Mouse (Mus musculus): Measurements from ENCODE around the gene Gpc6.
A peak's percentile ranks its signal among the peaks of the same experiment; 100 is the strongest.

Gene Gpc6

GRCm38 (mm10) chr14:117605750-117606149 lies 680.6 kb downstream of the Gpc6 start:
- no peak for DNase-seq (ENCODE audit: low read depth, low spot score)

GRCm38 (mm10) chr14:117611113-117611512 lies 686.0 kb downstream of the Gpc6 start:
- no peak for DNase-seq (ENCODE audit: low read depth, low spot score)

- DNase-seq (ENCODE audit: low read depth, low spot score): no peak
Measured at GRCm38 (mm10) chr14:117625100-117625710, 700.1 kb downstream of the Gpc6 start.

DNA sequence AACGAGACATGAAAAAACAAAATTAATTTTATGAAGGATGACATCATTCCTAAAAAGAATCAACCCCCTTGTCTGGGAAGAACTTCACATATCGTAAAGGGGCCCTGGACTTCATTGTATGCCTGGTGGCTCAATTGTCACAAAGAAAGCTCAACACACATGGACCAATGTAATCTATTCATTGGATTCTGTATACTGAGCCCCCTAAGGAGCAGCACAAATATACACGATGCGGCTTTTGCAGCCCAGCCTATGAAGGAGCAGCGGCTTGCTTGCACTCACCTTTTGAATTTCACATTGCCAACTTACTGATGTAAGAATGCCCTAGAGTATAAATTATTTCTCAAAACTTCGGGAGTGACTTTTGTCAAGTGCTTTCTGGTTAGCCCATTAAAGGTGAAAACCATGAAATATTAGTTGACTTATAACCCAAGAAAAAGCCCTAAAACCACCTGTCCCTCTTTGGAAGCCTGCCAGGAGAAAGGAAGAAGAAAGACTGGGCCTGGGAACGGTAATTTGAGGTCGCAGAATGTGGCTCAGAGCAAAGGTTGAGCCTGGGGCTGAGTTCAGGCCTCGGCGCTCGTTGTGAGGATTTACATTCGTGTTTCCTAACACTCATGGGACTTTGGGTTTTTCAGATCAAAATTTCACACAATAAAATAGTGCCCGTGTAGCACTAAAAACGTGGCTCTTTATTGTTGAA lies 709.3 kb downstream of the Gpc6 start:
- DNase-seq (ENCODE audit: low read depth, low spot score): peak; percentile 76

DNA sequence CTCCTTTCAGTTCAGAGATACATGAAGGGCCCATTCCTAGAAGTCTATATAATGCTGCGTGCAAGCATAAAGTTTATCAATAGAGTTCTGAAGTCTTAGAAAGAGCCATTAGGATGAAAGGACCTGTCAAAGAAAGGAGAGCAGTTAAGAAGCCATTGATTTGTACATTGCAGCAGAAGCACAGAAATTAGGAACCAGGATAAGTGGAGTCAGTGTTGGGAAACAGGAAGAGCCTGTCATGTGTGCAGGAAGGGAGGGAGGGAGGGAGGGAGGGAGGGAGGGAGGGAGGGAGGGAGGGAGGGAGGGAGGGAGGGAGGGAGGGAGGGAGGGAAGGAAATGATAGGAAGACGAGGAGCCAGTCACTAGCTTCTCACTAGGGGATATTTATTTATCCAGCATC lies 716.7 kb downstream of the Gpc6 start:
- DNase-seq (ENCODE audit: low read depth, low spot score): no peak

DNA sequence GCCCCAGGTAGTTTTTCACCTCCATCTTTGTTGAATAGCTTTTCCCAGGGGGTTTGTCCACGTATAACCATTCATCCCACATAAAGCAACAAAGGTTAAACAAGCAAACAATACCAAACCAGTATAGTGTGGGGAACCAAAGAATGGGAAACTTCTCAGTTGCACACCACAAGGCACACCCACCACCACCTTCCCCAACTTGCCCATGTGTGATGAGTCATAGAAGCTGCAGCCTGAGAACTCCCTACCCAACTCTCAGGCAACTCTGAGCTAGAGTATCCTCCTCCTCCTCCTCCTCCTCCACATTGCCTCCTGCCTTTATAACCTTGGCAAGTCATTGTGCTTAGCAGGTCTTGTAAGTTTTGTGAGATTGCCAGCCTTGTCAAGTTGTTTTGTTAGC lies 718.0 kb downstream of the Gpc6 start:
- no peak for DNase-seq (ENCODE audit: low read depth, low spot score)

DNA sequence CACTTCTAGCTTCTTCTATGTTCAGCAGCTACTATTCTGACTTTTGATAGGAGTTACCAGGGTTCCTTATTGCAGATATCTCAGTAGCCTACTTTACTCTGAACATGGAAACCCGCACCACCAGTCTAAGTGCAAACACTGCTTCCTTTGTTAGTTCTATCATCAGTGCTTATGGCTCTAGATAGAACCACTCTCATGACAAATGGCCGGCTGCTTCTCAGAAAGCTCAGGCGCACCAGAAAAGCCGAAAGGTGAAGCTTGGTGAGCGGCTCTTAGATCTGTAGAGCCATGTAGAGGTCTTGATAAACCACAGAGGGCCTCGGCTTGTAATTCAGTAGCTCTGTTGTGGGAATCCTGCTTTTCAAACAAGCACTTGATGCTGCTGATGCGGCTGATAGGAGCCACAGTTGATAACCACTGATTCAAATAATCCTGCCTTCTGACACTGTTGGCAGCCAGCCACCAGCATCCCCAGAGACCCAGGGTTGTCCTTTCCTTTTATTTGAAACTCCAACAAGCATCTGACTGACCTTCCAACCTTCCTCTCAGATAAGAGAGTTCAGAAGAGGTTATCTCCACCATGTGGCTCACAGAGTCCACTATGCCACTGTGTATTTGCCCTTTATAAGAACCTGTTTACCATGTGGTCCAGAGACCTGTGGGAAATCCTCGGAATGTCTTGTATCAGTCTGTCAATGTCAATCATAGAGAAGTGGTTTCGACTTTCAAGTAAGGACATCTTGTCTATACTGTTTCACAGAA lies 723.3 kb downstream of the Gpc6 start:
- DNase-seq (ENCODE audit: low read depth, low spot score): no peak

DNA sequence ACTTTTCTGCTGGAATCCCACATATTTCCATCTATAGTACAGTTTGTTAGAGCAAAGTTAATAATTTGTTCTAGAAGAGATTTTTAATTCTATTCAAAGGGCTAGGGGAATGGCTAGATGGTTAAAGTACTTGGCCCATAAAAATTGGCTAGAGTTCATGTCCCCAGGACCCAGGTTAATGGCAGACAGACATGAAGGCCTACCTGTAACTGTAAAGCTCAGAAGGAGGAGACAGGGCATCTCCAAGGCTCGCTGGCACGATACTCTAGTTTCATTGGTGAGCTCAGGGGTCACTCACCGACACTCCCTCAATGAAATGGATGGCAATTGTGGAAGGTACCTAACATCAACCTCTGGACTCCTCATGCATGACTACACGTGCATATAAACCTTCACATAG lies 725.0 kb downstream of the Gpc6 start:
- DNase-seq (ENCODE audit: low read depth, low spot score): no peak

DNA sequence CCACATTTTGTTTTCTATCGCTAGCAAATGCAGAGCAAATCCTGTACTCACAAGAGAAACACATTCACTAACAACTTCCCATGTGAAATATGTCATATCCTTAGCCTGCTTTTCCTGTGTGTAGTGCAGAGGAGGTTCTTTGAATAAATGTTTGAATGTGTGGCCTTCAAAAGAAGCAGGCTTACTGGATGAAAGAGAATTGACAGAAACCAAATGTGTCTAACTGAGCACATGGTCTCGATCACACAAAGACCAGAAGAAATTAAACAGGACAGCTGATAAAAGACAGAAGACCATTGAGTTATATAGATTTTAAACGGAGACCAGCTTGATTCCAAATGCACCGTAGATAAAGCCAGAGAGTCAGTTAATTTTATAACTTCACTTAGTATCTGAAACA lies 726.2 kb downstream of the Gpc6 start:
- DNase-seq (ENCODE audit: low read depth, low spot score): peak; percentile 56

DNA sequence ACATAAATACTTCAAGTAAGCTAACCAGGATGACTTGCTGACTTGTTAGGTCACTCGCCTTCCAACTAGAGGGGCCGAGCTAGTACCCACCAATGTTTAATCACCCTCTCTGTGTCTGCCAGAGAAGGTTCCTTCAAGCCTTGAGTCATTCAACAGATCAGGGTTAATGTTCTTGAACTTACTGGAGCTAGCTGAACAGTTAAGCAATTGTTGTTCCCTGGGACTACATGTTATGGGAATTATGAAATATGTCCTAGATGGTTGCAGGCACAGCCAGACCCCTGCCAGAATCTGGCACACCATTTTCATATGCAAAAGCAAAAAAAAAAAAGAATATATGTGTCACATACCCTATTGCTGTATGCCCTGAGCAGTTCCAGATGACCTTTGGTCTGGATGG lies 726.8 kb downstream of the Gpc6 start:
- peak; percentile 8 for DNase-seq (ENCODE audit: low read depth, low spot score)

DNA sequence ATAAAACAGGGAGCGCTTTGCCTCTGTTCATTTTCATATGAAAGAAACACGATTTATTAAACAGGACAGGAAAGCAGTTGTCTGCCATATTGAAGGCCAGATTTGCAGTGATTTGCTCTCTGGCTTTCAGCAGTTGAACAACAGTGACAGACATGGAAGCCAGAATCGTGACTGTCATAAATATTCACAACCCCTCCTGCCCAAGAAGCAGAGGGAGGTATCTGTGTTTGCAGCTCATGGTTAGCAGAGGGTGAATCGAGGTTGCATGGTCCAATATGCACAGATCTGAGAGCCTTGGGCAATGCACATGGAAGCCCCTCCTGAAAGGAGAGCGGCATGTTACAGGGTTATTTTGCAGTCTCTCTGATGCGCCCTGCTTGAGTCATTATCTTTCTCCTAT lies 730.3 kb downstream of the Gpc6 start:
- no peak for DNase-seq (ENCODE audit: low read depth, low spot score)

GRCm38 (mm10) chr14:117659198-117659761 lies 734.2 kb downstream of the Gpc6 start:
- DNase-seq (ENCODE audit: low read depth, low spot score): no peak

- DNase-seq (ENCODE audit: low read depth, low spot score): no peak
Measured at GRCm38 (mm10) chr14:117662261-117662660, 737.1 kb downstream of the Gpc6 start.

- no peak for DNase-seq (ENCODE audit: low read depth, low spot score)
Measured at GRCm38 (mm10) chr14:117664796-117665195, 739.7 kb downstream of the Gpc6 start.

DNA sequence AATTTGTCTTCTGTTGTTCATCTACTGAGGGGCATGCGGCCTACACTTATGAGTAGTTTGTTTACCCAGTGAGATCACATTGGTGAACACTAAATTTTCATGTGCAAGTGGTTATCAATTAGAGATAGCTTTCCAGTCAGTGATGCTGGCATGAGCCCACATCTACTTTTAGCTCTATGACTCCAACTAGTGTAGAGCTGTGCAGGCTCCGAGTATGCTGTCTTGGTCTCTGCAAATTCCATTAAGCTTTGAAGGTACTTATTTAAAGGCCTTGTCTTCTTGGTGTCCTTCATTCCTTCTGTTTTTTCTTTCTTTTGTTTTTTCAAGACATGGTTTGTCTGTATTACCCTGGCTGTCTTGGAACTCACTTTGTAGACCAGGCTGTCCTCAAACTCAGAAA lies 741.0 kb downstream of the Gpc6 start:
- DNase-seq (ENCODE audit: low read depth, low spot score): no peak

DNA sequence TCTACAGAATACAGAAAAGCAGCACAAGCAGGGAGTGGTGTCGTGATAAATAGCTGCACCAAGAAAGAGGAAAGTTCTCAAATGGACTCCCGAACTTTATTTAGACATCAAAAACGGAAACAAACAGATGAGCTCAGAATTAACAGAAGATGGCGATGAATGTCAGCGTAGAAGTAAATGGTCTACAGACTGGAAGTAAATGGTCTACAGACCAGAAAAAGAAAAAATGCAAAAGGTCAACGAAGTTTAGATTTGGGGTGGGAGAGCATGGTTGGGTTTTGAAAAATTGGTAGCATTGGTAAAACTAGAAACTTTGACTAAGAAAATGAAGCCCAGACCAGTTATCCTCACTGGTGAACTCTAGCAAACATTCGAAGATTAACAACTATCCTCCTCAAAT lies 748.4 kb downstream of the Gpc6 start:
- DNase-seq (ENCODE audit: low read depth, low spot score): no peak

DNA sequence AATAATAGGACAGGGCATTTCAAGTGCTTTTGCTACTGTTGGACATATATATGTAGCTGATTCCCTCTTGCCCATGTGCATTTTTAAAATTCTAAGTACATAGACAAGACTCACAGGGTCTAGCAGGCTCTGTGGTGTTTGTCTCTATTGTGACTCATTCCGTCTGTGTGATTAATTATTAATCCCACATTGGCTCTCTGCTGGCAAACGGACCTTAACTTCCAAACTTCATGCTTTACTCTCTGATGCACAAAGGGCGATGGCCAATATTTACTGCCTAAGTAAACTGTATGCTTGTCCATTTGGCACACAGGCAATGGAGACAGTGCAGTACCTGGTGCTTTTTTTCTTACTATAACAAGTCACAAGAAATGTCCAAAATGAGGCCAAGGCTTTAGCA lies 749.4 kb downstream of the Gpc6 start:
- no peak for DNase-seq (ENCODE audit: low read depth, low spot score)

- no peak for DNase-seq (ENCODE audit: low read depth, low spot score)
Measured at GRCm38 (mm10) chr14:117679926-117680325, 754.8 kb downstream of the Gpc6 start.

DNA sequence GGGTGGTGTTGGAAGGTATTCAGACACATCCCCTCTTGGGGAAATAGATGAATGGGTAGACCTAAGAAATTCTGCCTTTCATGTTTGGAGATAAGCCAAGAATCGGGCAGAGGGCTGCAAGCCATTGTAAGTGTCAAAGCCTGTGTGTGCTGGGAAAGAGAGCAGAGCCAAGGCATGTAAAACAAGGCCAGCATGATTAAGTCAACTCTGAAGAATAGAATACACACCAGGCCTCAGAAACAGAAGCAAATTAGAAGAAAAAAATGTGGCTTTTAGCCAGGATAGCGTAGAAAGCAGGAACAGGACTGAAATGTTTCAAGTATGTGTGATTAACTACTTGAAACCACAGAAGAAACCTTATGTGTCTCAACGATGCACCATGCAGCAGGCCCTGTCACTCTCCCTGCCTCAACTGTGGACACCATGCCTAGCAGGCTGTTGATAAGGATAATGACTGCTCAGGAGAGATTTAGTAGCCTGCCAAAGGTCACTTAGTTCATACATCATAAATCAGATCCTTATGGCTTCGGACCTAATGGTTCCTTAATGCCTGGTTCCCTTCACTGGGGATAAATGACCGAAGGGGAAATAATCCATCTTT lies 756.3 kb downstream of the Gpc6 start:
- peak; percentile 37 for DNase-seq (ENCODE audit: low read depth, low spot score)

- DNase-seq (ENCODE audit: low read depth, low spot score): no peak
Measured at GRCm38 (mm10) chr14:117683149-117683548, 758.0 kb downstream of the Gpc6 start.

- no peak for DNase-seq (ENCODE audit: low read depth, low spot score)
Measured at GRCm38 (mm10) chr14:117689848-117690247, 764.7 kb downstream of the Gpc6 start.

DNA sequence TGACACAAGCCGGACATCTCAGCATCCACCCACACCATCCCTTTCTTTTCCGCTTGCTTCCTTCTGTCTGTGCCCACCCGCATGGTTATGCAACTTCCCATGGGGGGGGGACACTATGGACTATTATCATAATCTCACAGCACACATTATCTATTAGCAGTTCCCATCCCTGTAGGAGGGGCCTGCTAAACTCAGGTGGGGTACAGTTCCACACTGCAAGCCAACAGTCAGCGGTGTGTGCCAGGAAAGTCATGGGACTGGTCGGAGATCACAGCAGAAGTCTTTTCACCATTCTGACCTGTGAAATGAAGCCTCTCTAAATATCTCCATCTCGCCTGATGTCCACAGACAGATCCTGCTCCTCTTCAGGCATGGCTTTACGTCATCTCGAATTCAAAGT lies 770.5 kb downstream of the Gpc6 start:
- DNase-seq (ENCODE audit: low read depth, low spot score): no peak
